Mouse (Mus musculus) spleen, adult 2 months (tissue): ENCODE results near the gene Cfap69.

Experiments
- CTCF ChIP-seq: fragments of 200-500 bp; IDR thresholded peaks from 2 replicates; pipeline ENCODE4 v1.5.1; 2011; ENCODE audit warnings: mild to moderate bottlenecking, inconsistent platforms; ENCODE audit not compliant: insufficient read depth, insufficient read length, insufficient replicate concordance; ENCODE audit errors: extremely low read depth
- POLR2A ChIP-seq: fragments of 200-500 bp; IDR thresholded peaks from 2 replicates; pipeline ENCODE4 v1.6.1; 2011; ENCODE audit warnings: low read depth, low read length, inconsistent platforms

- TF ChIP-seq POLR2A: no peak
- no peak for TF ChIP-seq CTCF
These were observed 76.4 kb downstream of the Cfap69 start for GRCm38 (mm10) chr5:5587686-5588085.
